Mouse (Mus musculus) brain, embryonic 14.5 days (tissue): ENCODE measurements around the gene Zfand2b.

Experiments
- CTCF ChIP-seq: fragments of 200-500 bp; IDR thresholded peaks from 2 replicates; pipeline ENCODE4 v1.5.1; 2012; ENCODE audit warnings: inconsistent platforms, mild to moderate bottlenecking, moderate library complexity, borderline replicate concordance; ENCODE audit not compliant: insufficient read depth, insufficient read length; ENCODE audit errors: extremely low read depth
- POLR2A ChIP-seq: fragments of 200-500 bp; IDR thresholded peaks from 2 replicates; pipeline ENCODE4 v1.6.1; 2012; ENCODE audit warnings: mild to moderate bottlenecking, inconsistent platforms, borderline replicate concordance; ENCODE audit not compliant: poor library complexity, insufficient read depth, insufficient read length, severe bottlenecking; ENCODE audit errors: extremely low read depth

GRCm38 (mm10) chr1:75214886-75215285 lies 46.4 kb downstream of the Zfand2b start:
- TF ChIP-seq CTCF (no peak), POLR2A (no peak)
